ENCODE assay signal across 5 mouse cellular contexts in the genomic region with DNA sequence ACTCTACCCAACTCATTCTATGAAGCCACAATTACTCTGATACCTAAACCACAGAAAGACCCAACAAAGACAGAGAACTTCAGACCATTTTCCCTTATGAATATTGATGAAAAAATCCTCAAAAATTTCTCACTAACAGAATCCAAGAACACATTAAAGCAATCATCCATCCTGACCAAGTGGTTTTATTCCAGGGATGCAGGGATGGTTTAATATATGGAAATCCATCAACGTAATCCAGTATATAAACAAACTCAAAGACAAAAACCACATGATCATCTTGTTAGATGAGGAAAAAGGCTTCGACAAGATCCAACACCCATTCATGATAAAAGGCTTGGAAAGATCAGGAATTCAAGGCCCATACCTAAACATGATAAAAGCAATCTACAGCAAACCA.
DNase-seq lines count a peak whose midpoint lies in the region; ATAC-seq and TF ChIP-seq lines count a peak whose summit lies in the region.
"Not testable (repeated sequence)": the region's sequence is repeated elsewhere in the genome, so short reads cannot be mapped to it uniquely, and the experiment has no call there.

No protein-coding gene starts in this region.

- H3K9me3 ChIP-seq in forebrain, postnatal 0 days (ENCODE audit: low read length); neural tube, embryonic 11.5 days (ENCODE audit: control insufficient read depth, low read length): not testable (repeated sequence)

- not testable (repeated sequence) for H3K4me2 ChIP-seq in forebrain, postnatal 0 days (ENCODE audit: low read depth); neural tube, embryonic 11.5 days (ENCODE audit: low read depth)

- not testable (repeated sequence) for H3K27me3 ChIP-seq in forebrain, postnatal 0 days (ENCODE audit: insufficient read depth, low read length); neural tube, embryonic 11.5 days (ENCODE audit: control insufficient read depth, insufficient read depth, low read length)

- WGBS in forebrain, postnatal 0 days, result 85% methylated on average over 2 of the region's 2 CpGs
- 90% methylated on average over 2 of the region's 2 CpGs for WGBS in neural tube, embryonic 11.5 days

- not testable (repeated sequence) for H3K4me1 ChIP-seq in forebrain, postnatal 0 days (ENCODE audit: insufficient read depth); neural tube, embryonic 11.5 days (ENCODE audit: control insufficient read depth, insufficient read depth, low read length)

- TF ChIP-seq CTCF in forebrain, postnatal 0 days (IDR thresholded peaks at IDR 0.05; ENCODE audit: low read depth), result not testable (repeated sequence)

- H3K36me3 ChIP-seq in forebrain, postnatal 0 days (ENCODE audit: insufficient read depth); neural tube, embryonic 11.5 days (ENCODE audit: control insufficient read depth, insufficient read depth, low read length): not testable (repeated sequence)

- not testable (repeated sequence) for ATAC-seq in forebrain, postnatal 0 days; neural tube, embryonic 11.5 days (ENCODE audit: insufficient read depth, low FRiP score, low TSS enrichment)

- not testable (repeated sequence) for H3K4me3 ChIP-seq in forebrain, postnatal 0 days (ENCODE audit: low read depth, low read length); neural tube, embryonic 11.5 days (ENCODE audit: low read depth, low read length)

- H3K9ac ChIP-seq in forebrain, postnatal 0 days; neural tube, embryonic 11.5 days (ENCODE audit: low read length): not testable (repeated sequence)

- not testable (repeated sequence) for H3K27ac ChIP-seq in forebrain, postnatal 0 days (ENCODE audit: low read depth, low read length); neural tube, embryonic 11.5 days (ENCODE audit: low read depth, low read length)

- peak; percentile 96 for DNase-seq in Muller cell, postnatal 12 days (ENCODE audit: inconsistent ontology term)
- peak; percentile 24 for DNase-seq in forebrain, postnatal 0 days
- peak; percentile 10 for DNase-seq in induced T-regulatory cell, adult 2 months (ENCODE audit: low read depth)
- peak; percentile 71 for DNase-seq in neural tube, embryonic 11.5 days (ENCODE audit: low spot score)
- peak; percentile 16 for DNase-seq in thymus, postnatal 0 days (ENCODE audit: low spot score)

Comparison
In these comparisons a context has a peak if more than half of its experiments do, and no peak if none do; other contexts are left out.
1. DNase-seq: peak in every context shown above with its lines; median percentile 96 in Muller cell, postnatal 12 days; 71 in neural tube, embryonic 11.5 days; 24 in forebrain, postnatal 0 days; 16 in thymus, postnatal 0 days; 10 in induced T-regulatory cell, adult 2 months.